Mouse (Mus musculus): Measurements from ENCODE around the gene Krt35. TPM values are rescaled to one million over a fixed set of nuclear protein-coding genes. Genes with fewer than 3 reads are reported as not detected.

Krt35 gene
- total and polyA plus RNA-seq, 3 experiments = not detected

- H3K9me3 ChIP-seq (replicated peaks; ENCODE audit: insufficient read depth, low read length) = no peaks in the 10 kb centered on the region
Observed at GRCm38 (mm10) chr11:100100391-100100790, 4.3 kb upstream of the Krt35 start.

GRCm38 (mm10) chr11:100097819-100098218 lies 1.8 kb upstream of the Krt35 start:
- Histone ChIP-seq H3K27me3 (ENCODE audit: control insufficient read depth in 1 of 2, insufficient read depth in 2 of 2, low read length in 2 of 2) (no peaks in the 10 kb centered on the region), H3K9me3 (replicated peaks; ENCODE audit: insufficient read depth, low read length) (no peaks in the 10 kb centered on the region), H3K4me3 (ENCODE audit: control insufficient read depth in 1 of 2, insufficient read depth in 1 of 2, low read depth in 2 of 2, low read length in 2 of 2) (no peak overlapping the region), H3K36me3 (ENCODE audit: control insufficient read depth in 1 of 2, insufficient read depth in 2 of 2, low read length in 2 of 2) (no peaks in the 10 kb centered on the region), H3K9ac (ENCODE audit: control insufficient read depth, low read depth, low read length, poor library complexity, severe bottlenecking) (no peak overlapping the region), H3K4me1 (ENCODE audit: control insufficient read depth in 1 of 2, insufficient read depth in 2 of 2, low read length in 2 of 2) (no peaks in the 10 kb centered on the region), H3K27ac (ENCODE audit: control insufficient read depth, low read depth, low read length) (no peak overlapping the region), H3K79me2 (ENCODE audit: control insufficient read depth, insufficient read depth, low read length, poor library complexity) (no peaks in the 10 kb centered on the region)
- no peak for TF ChIP-seq CHD2 (IDR thresholded peaks at IDR 0.05; ENCODE audit: low read length)
- TF ChIP-seq E2F4 (IDR thresholded peaks at IDR 0.05; ENCODE audit: borderline replicate concordance, low read depth, low read length) = no peak
- no peak for TF ChIP-seq MYC (IDR thresholded peaks at IDR 0.05; ENCODE audit: low read depth, low read length)
- no peak for TF ChIP-seq EP300 (IDR thresholded peaks at IDR 0.05; ENCODE audit: low read depth in 1 of 2, low read length in 2 of 2)
- no peak for TF ChIP-seq ZNF384 (IDR thresholded peaks at IDR 0.05; ENCODE audit: low read depth, low read length)
- no peak for TF ChIP-seq BHLHE40 (IDR thresholded peaks at IDR 0.05; ENCODE audit: borderline replicate concordance, low read depth, low read length)
- TF ChIP-seq TBP (IDR thresholded peaks at IDR 0.05; ENCODE audit: low read depth, low read length) = no peak
- TF ChIP-seq TCF12 (IDR thresholded peaks at IDR 0.05; ENCODE audit: low read depth, low read length) = no peak
- TF ChIP-seq POLR2AphosphoS2 (IDR thresholded peaks at IDR 0.05; ENCODE audit: low read length) = no peak
- no peak for TF ChIP-seq CHD1 (IDR thresholded peaks at IDR 0.05; ENCODE audit: low read depth, low read length)
- TF ChIP-seq SIN3A (IDR thresholded peaks at IDR 0.05; ENCODE audit: low read length) = no peak
- no peak for TF ChIP-seq JUND (IDR thresholded peaks at IDR 0.05; ENCODE audit: low read depth, low read length)
- TF ChIP-seq NELFE (IDR thresholded peaks at IDR 0.05; ENCODE audit: low read depth, low read length) = no peak
- TF ChIP-seq MAX (IDR thresholded peaks at IDR 0.05; ENCODE audit: low read length) = no peak
- TF ChIP-seq SMC3 (IDR thresholded peaks at IDR 0.05; ENCODE audit: low read depth, low read length) = no peak
- TF ChIP-seq UBTF (IDR thresholded peaks at IDR 0.05; ENCODE audit: borderline replicate concordance, insufficient read depth, low read depth, low read length) = no peak
- no peak for TF ChIP-seq ZC3H11A (IDR thresholded peaks at IDR 0.05; ENCODE audit: low read depth, low read length)
- no peak for TF ChIP-seq MAFK (IDR thresholded peaks at IDR 0.05; ENCODE audit: borderline replicate concordance, low read depth, low read length)
- DNase-seq (ENCODE audit: low read depth, low spot score) = no peak

More at GRCm38 (mm10) chr11:100100391-100100790, 4.3 kb upstream of the Krt35 start:
- H3K4me3 ChIP-seq (ENCODE audit: control insufficient read depth in 1 of 2, insufficient read depth in 1 of 2, low read depth in 2 of 2, low read length in 2 of 2) = no peak overlapping the region
- H3K79me2 ChIP-seq (ENCODE audit: control insufficient read depth, insufficient read depth, low read length, poor library complexity) = no peaks in the 10 kb centered on the region
- DNase-seq (ENCODE audit: low read depth, low spot score) = no peak
- no peak overlapping the region for H3K27ac ChIP-seq (ENCODE audit: control insufficient read depth, low read depth, low read length)
- TF ChIP-seq MYC (IDR thresholded peaks at IDR 0.05; ENCODE audit: low read depth, low read length) (no peak), EP300 (IDR thresholded peaks at IDR 0.05; ENCODE audit: low read depth in 1 of 2, low read length in 2 of 2) (no peak), RAD21 (IDR thresholded peaks at IDR 0.05; ENCODE audit: low read depth, low read length) (no peak), TCF12 (IDR thresholded peaks at IDR 0.05; ENCODE audit: low read depth, low read length) (no peak), POLR2AphosphoS5 (IDR thresholded peaks at IDR 0.05; ENCODE audit: borderline replicate concordance, low read depth, low read length) (no peak)
- H3K27me3 ChIP-seq (ENCODE audit: control insufficient read depth in 1 of 2, insufficient read depth in 2 of 2, low read length in 2 of 2) = no peaks in the 10 kb centered on the region
- H3K4me1 ChIP-seq (ENCODE audit: control insufficient read depth in 1 of 2, insufficient read depth in 2 of 2, low read length in 2 of 2) = no peaks in the 10 kb centered on the region
- H3K9ac ChIP-seq (ENCODE audit: control insufficient read depth, low read depth, low read length, poor library complexity, severe bottlenecking) = no peak overlapping the region
- H3K36me3 ChIP-seq (ENCODE audit: control insufficient read depth in 1 of 2, insufficient read depth in 2 of 2, low read length in 2 of 2) = no peaks in the 10 kb centered on the region
